Comparison of ENCODE assay signal across 15 mouse cellular contexts in the genomic region with DNA sequence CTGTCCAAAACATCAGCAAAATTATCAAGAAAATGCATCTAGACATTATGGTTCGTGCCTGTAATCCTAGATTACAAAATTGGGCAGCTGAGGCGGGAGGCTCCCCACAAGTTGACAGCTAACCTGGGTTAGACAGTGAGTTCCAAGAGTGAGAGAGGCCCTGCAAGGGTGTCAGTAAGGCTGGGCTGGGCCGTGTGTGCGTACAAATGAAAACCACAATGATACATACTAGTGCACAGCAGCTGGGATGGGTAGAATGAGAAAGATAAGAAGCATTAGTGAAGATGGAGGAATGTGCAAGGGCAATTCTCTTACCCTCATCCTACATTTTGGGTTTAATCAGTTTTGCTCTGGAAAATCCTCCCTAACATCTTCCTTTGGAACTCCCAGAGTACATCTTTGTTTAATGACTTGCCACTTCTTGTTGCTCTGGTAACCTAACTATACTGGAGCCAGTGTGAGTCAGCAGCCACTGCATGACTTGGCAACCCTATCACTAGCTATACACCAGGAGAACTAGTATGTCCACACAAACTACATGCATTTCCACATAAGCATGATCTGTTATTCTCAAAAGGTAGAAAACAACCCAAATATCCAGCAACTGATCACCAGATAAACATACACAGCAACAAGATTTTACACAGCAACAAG. TPM values are rescaled to one million over a fixed set of nuclear protein-coding genes. Genes with fewer than 3 reads are reported as not detected.
DNase-seq lines count a peak whose midpoint lies in the region; ATAC-seq and TF ChIP-seq lines count a peak whose summit lies in the region.
"Had no signal": no experiment of that assay in that cellular context is flagged by ENCODE, and none has a peak within 500 bp of the region (broad histone marks: within the 10 kb centered on the region; RNA-seq: fewer than 3 reads in every experiment).

No protein-coding gene starts in this region.

- H3K4me3 ChIP-seq in liver, postnatal 0 days (ENCODE audit: low read depth, low read length): no peak overlapping the region
- no peak overlapping the region for H3K4me3 ChIP-seq in forebrain, embryonic 11.5 days (ENCODE audit: low read depth, low read length)
- H3K4me3 ChIP-seq in forebrain, embryonic 13.5 days: no peak overlapping the region
- H3K4me3 ChIP-seq: hindbrain, embryonic 13.5 days; midbrain, embryonic 10.5 days; neural tube, embryonic 12.5 days had no signal

- peak; percentile 79 for ATAC-seq in frontal cortex, adult (ENCODE audit: low TSS enrichment)
- peak; percentile 71 for ATAC-seq in common myeloid progenitor, adult 5-6 weeks (replicated peaks; ENCODE audit: low read depth, poor library complexity, severe bottlenecking)
- ATAC-seq in liver, postnatal 0 days: peak; percentile 93
- no peak for ATAC-seq in forebrain, embryonic 11.5 days (replicated peaks; ENCODE audit: low FRiP score)
- no peak for ATAC-seq in forebrain, embryonic 13.5 days

- TF ChIP-seq CTCF in liver, postnatal 0 days (IDR thresholded peaks at IDR 0.05; ENCODE audit: low read depth): no peak

- H3K9ac ChIP-seq in liver, postnatal 0 days (replicated peaks): no peak overlapping the region
- H3K9ac ChIP-seq in forebrain, embryonic 11.5 days (ENCODE audit: low read length): no peak overlapping the region
- H3K9ac ChIP-seq in forebrain, embryonic 13.5 days: no peak overlapping the region
- H3K9ac ChIP-seq: hindbrain, embryonic 13.5 days; neural tube, embryonic 12.5 days had no signal

- no peaks in the 10 kb centered on the region for H3K9me3 ChIP-seq in liver, postnatal 0 days (ENCODE audit: low read length)
- no peaks in the 10 kb centered on the region for H3K9me3 ChIP-seq in forebrain, embryonic 11.5 days (ENCODE audit: control insufficient read depth, low read length)
- H3K9me3 ChIP-seq in forebrain, embryonic 13.5 days (replicated peaks): no peaks in the 10 kb centered on the region
- H3K9me3 ChIP-seq: hindbrain, embryonic 13.5 days; midbrain, embryonic 10.5 days; neural tube, embryonic 12.5 days had no signal

- peak overlapping the region; percentile 36 for H3K4me2 ChIP-seq in liver, postnatal 0 days (ENCODE audit: low read depth, low read length)
- no peak overlapping the region for H3K4me2 ChIP-seq in forebrain, embryonic 11.5 days (ENCODE audit: low read depth, low read length, severe bottlenecking)
- no peak overlapping the region for H3K4me2 ChIP-seq in forebrain, embryonic 13.5 days
- H3K4me2 ChIP-seq: hindbrain, embryonic 13.5 days; neural tube, embryonic 12.5 days had no signal

- H3K36me3 ChIP-seq in liver, postnatal 0 days (replicated peaks; ENCODE audit: insufficient read depth, low read length): peaks cover 67% of the 10 kb centered on the region
- no peaks in the 10 kb centered on the region; the same call in 1 of the 2 replicates for H3K36me3 ChIP-seq in forebrain, embryonic 11.5 days (ENCODE audit: control insufficient read depth, insufficient read depth, low read length)
- H3K36me3 ChIP-seq in forebrain, embryonic 13.5 days (ENCODE audit: poor library complexity, severe bottlenecking): peaks cover 73% of the 10 kb centered on the region

- 49% methylated on average over 4 of the region's 4 CpGs for WGBS in liver, postnatal 0 days (ENCODE audit: insufficient replicate concordance)
- WGBS in forebrain, embryonic 11.5 days: 98% methylated on average over 4 of the region's 4 CpGs
- 96% methylated on average over 4 of the region's 4 CpGs for WGBS in forebrain, embryonic 13.5 days

- H3K4me1 ChIP-seq in liver, postnatal 0 days (ENCODE audit: insufficient read depth): peaks cover 24% of the 10 kb centered on the region
- H3K4me1 ChIP-seq in forebrain, embryonic 11.5 days (replicated peaks; ENCODE audit: control insufficient read depth, insufficient read depth, low read length): no peaks in the 10 kb centered on the region
- H3K4me1 ChIP-seq in forebrain, embryonic 13.5 days: no peaks in the 10 kb centered on the region
- H3K4me1 ChIP-seq: hindbrain, embryonic 13.5 days; midbrain, embryonic 10.5 days; neural tube, embryonic 12.5 days had no signal

- peak; percentile 78 for TF ChIP-seq EP300 in liver, postnatal 0 days (IDR thresholded peaks at IDR 0.05; ENCODE audit: low read depth)

- no peaks in the 10 kb centered on the region for H3K27me3 ChIP-seq in liver, postnatal 0 days (ENCODE audit: insufficient read depth, low read length)
- H3K27me3 ChIP-seq in forebrain, embryonic 11.5 days (ENCODE audit: control insufficient read depth, insufficient read depth, low read length): no peaks in the 10 kb centered on the region
- H3K27me3 ChIP-seq in forebrain, embryonic 13.5 days: no peaks in the 10 kb centered on the region
- H3K27me3 ChIP-seq: hindbrain, embryonic 13.5 days; neural tube, embryonic 12.5 days had no signal

- H3K27ac ChIP-seq in liver, postnatal 0 days (ENCODE audit: low read depth): peak overlapping the region; percentile 84
- H3K27ac ChIP-seq in forebrain, embryonic 11.5 days (ENCODE audit: low read depth, low read length): no peak overlapping the region
- H3K27ac ChIP-seq in forebrain, embryonic 13.5 days: no peak overlapping the region
- H3K27ac ChIP-seq: hindbrain, embryonic 13.5 days; midbrain, embryonic 10.5 days; neural tube, embryonic 12.5 days had no signal

- DNase-seq in frontal cortex, postnatal 10 days (ENCODE audit: low spot score in 2 of 2): no peak
- peak; percentile 79 for DNase-seq in 416B (ENCODE audit: low read depth)
- DNase-seq in liver, postnatal 0 days: peak; percentile 69
- no peak for DNase-seq in forebrain, embryonic 11.5 days (ENCODE audit: low spot score)
- no peak for DNase-seq in right cerebral cortex, postnatal 36 days (ENCODE audit: low spot score in 2 of 2)
- DNase-seq: cerebellum, postnatal 10 days; gastrocnemius, postnatal 36 days; kidney, postnatal 25 days had no signal

RNA-seq across cellular contexts. Expression of a gene that starts 12.6 kb away (rescaled TPM):
- 65.8 and 88.0 TPM in 2 replicates for total RNA-seq in common myeloid progenitor, adult 5-6 weeks (2017)
- polyA plus RNA-seq in liver, postnatal 0 days (2015; fragmentation: Nextera tagmentation; extraction: Ambion mirVana): 10.2 and 10.7 TPM in 2 replicates
- 23.6 and 27.2 TPM in 2 replicates for polyA plus RNA-seq in forebrain, embryonic 11.5 days (2014; fragmentation: Nextera tagmentation; extraction: Ambion mirVana)
- 20.2 and 21.5 TPM in 2 replicates for polyA plus RNA-seq in forebrain, embryonic 13.5 days (2015; fragmentation: Nextera tagmentation; extraction: Ambion mirVana)

RNA-seq across cellular contexts. Expression of a gene that starts 16.8 kb away (rescaled TPM):
- total RNA-seq in common myeloid progenitor, adult 5-6 weeks (2017): 23.6 and 34.8 TPM in 2 replicates
- 14.2 and 15.2 TPM in 2 replicates for polyA plus RNA-seq in liver, postnatal 0 days (2015; fragmentation: Nextera tagmentation; extraction: Ambion mirVana)
- polyA plus RNA-seq in forebrain, embryonic 11.5 days (2014; fragmentation: Nextera tagmentation; extraction: Ambion mirVana): 23.1 and 25.6 TPM in 2 replicates
- 11.1 and 11.8 TPM in 2 replicates for polyA plus RNA-seq in forebrain, embryonic 13.5 days (2015; fragmentation: Nextera tagmentation; extraction: Ambion mirVana)

RNA-seq across cellular contexts. Expression of a gene that starts 40.0 kb away (rescaled TPM):
- 0.05 TPM in 1 of 2 replicates, not detected in the other for total RNA-seq in common myeloid progenitor, adult 5-6 weeks (2017)
- polyA plus RNA-seq in liver, postnatal 0 days (2015; fragmentation: Nextera tagmentation; extraction: Ambion mirVana): 0.09 TPM in 1 of 2 replicates, not detected in the other
- 0.13 TPM in 1 of 2 replicates, not detected in the other for polyA plus RNA-seq in forebrain, embryonic 11.5 days (2014; fragmentation: Nextera tagmentation; extraction: Ambion mirVana)
- polyA plus RNA-seq in forebrain, embryonic 13.5 days (2015; fragmentation: Nextera tagmentation; extraction: Ambion mirVana): not detected in 2 replicates
- total RNA-seq: gastrocnemius, postnatal 36 days; left cerebral cortex, postnatal 25 days had no signal
- polyA plus RNA-seq: hindbrain, embryonic 13.5 days; midbrain, embryonic 10.5 days; neural tube, embryonic 12.5 days had no signal

Comparison
In these comparisons a context has a peak if more than half of its experiments do, and no peak if none do; other contexts are left out.
1. ATAC-seq: peak in frontal cortex, adult (single experiment), common myeloid progenitor, adult 5-6 weeks (single experiment) and liver, postnatal 0 days (single experiment); none in forebrain, embryonic 11.5 days (single experiment) and forebrain, embryonic 13.5 days (single experiment).
2. DNase-seq: peak in 416B (single experiment) and liver, postnatal 0 days (single experiment); none in frontal cortex, postnatal 10 days (0 of 2), forebrain, embryonic 11.5 days (single experiment) and right cerebral cortex, postnatal 36 days (0 of 2).